Mouse (Mus musculus) layer of hippocampus, adult 2 months (tissue): Measurements from ENCODE around the gene Eif5a2. TPM values are rescaled to one million over a fixed set of nuclear protein-coding genes. Genes with fewer than 3 reads are reported as not detected.
A peak's percentile ranks its signal among the peaks of the same experiment; 100 is the strongest.

Experiments used
- DNase-seq, 2 experiments: peaks; one replicate each; pipeline ENCODE4 v3.0.0; 2022; ENCODE audit warnings: low spot score in 2 of 2
- H3K27ac ChIP-seq: fragments of 200-600 bp; 2 replicates; pipeline ENCODE4 v1.8.1; 2022
- H3K4me3 ChIP-seq: fragments of 200-600 bp; 2 replicates; pipeline ENCODE4 v1.8.1; 2022; ENCODE audit warnings: mild to moderate bottlenecking
- CTCF ChIP-seq: fragments of 200-600 bp; conservative IDR thresholded peaks from 2 replicates; pipeline ENCODE4 v1.8.1; 2022; ENCODE audit warnings: antibody characterized with exemption, mild to moderate bottlenecking, moderate library complexity
- total RNA-seq, 2 experiments: library from RNA; stranded (reverse); gene quantifications; 2 replicates each; pipeline ENCODE4 v1.2.3; 2021

The Eif5a2 gene
- total RNA-seq, 2 experiments from 2014 or later, result 30.5 to 31.8 TPM

DNA sequence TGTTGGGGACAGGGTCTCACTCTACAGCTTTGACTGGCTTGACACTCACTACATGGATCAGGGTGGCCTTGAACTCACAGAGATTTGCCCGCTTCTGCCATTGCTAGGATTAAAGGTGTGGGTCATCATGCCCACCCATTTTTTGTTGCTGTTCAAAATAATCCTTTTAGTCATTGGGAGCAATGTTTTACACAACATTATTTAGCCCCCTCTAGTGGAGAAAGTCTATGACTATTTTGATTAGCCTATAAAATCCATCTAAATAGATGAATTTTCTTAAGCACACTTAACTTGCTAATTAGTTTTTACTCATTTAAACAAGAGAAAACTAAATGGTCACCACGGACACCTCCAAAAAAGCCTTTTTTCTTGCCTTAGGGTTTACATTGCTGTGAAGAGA, 46.5 kb downstream of the Eif5a2 start:
- DNase-seq, result no peak
- H3K4me3 ChIP-seq, result no peak overlapping the region
- TF ChIP-seq CTCF, result peak; percentile 63
- H3K27ac ChIP-seq, result no peak overlapping the region

DNA sequence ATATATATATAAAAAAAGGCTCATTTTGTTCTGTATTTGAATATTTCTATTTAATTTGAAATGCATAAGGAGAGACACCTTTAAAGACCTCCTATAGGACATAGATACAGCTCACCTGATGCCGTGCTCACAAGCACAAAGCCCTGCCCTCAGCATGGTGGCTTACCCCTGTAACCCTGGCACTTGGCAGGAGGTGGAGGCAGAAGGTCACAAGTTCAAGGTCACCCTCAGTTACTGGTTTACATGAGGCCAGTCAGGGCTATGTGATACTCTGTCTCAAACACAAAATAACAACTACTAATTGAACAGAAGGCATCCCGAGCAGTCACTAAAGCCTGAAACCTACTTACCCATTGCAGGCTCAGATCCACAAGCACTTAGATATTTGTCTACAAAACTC, 48.4 kb downstream of the Eif5a2 start:
- DNase-seq, result no peak
- TF ChIP-seq CTCF, result no peak
- H3K4me3 ChIP-seq, result no peak overlapping the region
- H3K27ac ChIP-seq, result no peak overlapping the region

GRCm38 (mm10) chr3:28836796-28837371, 55.8 kb downstream of the Eif5a2 start:
- Histone ChIP-seq H3K4me3 (no peak overlapping the region), H3K27ac (no peak overlapping the region)
- DNase-seq, result no peak
- TF ChIP-seq CTCF, result no peak

GRCm38 (mm10) chr3:28841886-28842649, 61.0 kb downstream of the Eif5a2 start:
- Histone ChIP-seq H3K4me3 (no peak overlapping the region), H3K27ac (no peak overlapping the region)
- no peak for TF ChIP-seq CTCF
- no peak for DNase-seq

- no peak for TF ChIP-seq CTCF
- DNase-seq, result no peak
- no peak overlapping the region for H3K4me3 ChIP-seq
- no peak overlapping the region for H3K27ac ChIP-seq
These were observed 62.2 kb downstream of the Eif5a2 start for GRCm38 (mm10) chr3:28843231-28843630.

DNA sequence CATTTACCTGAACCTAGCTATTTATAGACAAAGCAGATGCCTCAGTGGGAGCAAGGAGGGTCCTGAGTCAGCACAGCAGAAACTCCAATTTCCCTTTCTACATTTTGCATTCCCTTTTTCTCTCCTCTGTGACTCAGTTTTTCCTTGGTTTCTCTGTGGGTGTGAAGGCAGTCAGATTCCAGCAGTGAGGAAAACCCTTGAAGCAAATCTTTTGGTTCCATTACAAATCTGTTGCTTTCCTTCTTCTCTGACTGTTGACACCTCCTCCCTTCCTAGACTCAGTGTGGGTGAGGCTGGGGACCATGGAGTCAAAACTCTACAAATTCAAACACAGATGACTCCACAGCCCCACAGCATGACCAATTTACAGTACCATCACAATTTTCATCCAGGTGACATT, 66.0 kb downstream of the Eif5a2 start:
- H3K4me3 ChIP-seq, result no peak overlapping the region
- TF ChIP-seq CTCF, result no peak
- no peak overlapping the region for H3K27ac ChIP-seq
- no peak for DNase-seq

Other genes with a start within 250 kb of the Eif5a2 start
- gene Slc2a2, start 83.4 kb upstream of the Eif5a2 start, total RNA-seq, result not detected
- 100 to 1,000 TPM; 200 to 208 TPM for gene Rpl22l1, start 24.2 kb downstream of the Eif5a2 start, total RNA-seq
- not detected for gene Gm1527, start 111.3 kb downstream of the Eif5a2 start, total RNA-seq